Mouse (Mus musculus): ENCODE data around the gene Rin3. TPM values are rescaled to one million over a fixed set of nuclear protein-coding genes. Genes with fewer than 3 reads are reported as not detected.

Gene Rin3
- total and polyA plus RNA-seq, 3 experiments: 17.5 to 38.9 TPM; not detected in 1

DNA sequence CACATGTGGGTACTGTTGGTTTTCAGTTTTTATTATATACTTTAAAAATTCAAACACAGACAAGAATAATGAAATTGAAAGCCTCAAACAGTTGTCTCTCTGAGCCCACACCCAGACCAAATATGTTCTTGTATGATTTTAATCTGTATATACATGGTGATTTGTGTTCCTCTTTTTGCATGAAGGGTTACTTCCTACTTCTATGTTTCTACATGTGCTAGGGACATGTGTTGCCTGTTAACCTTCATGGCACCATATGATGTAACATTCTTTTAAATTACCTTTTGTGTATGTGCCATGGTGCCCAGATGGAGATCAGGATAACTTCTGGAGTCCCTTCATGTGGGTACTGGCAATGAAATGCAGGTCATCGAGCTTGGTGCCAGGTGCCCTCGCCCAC is 7.8 kb downstream of the Rin3 start:
- TF ChIP-seq USF1 (IDR thresholded peaks at IDR 0.05; ENCODE audit: low read depth, low read length) (no peak), MYC (IDR thresholded peaks at IDR 0.05; ENCODE audit: low read depth, low read length) (0 out of 2 replicates have a peak, but pooled peaks have one; percentile 40), MYB (IDR thresholded peaks at IDR 0.05; ENCODE audit: low read depth, low read length) (no peak)
- Histone ChIP-seq H3K27ac (ENCODE audit: control insufficient read depth, low read depth, low read length) (no peak overlapping the region), H3K27me3 (ENCODE audit: control insufficient read depth in 1 of 2, insufficient read depth in 2 of 2, low read length in 2 of 2) (0 out of 4 replicates have a peak, but pooled peaks cover 0 to 1% of the 10 kb centered on the region in 2 experiments), H3K4me1 (ENCODE audit: control insufficient read depth in 1 of 2, insufficient read depth in 2 of 2, low read length in 2 of 2) (peaks cover 0 to 2% of the 10 kb centered on the region in 2 experiments; a peak in 1 of 4 replicates), H3K79me2 (ENCODE audit: control insufficient read depth, insufficient read depth, low read length, poor library complexity) (no peaks in the 10 kb centered on the region), H3K36me3 (ENCODE audit: control insufficient read depth in 1 of 2, insufficient read depth in 2 of 2, low read length in 2 of 2) (no peaks in the 10 kb centered on the region), H3K4me3 (ENCODE audit: control insufficient read depth in 1 of 2, insufficient read depth in 1 of 2, low read depth in 2 of 2, low read length in 2 of 2) (no peak overlapping the region), H3K9me3 (replicated peaks; ENCODE audit: insufficient read depth, low read length) (no peaks in the 10 kb centered on the region), H3K9ac (ENCODE audit: control insufficient read depth, low read depth, low read length, poor library complexity, severe bottlenecking) (no peak overlapping the region)
- peak; percentile 28 for DNase-seq (ENCODE audit: low read depth, low spot score)

DNA sequence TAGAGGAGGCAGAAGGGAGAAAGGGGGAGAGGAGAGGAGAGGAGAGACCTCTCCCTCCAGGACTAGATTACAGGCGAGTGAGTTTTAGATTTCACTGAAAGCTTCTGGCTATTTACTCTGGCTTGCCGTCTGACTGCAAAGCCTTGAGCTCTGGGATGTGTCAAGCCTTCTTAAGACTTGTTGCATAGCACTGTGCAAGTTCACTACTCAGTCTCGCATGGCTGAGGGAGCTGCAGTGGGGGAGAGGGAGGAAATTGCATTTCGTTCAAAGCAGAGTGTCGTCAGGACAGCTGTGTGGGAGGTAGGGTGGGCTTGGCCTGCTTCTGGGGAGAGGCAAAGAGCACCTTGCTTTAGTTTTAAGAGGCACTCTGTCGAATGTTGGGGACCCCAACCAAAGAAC is 8.8 kb downstream of the Rin3 start:
- 0 out of 4 replicates have a peak, but pooled peaks cover 0 to under 1% of the 10 kb centered on the region in 2 experiments for H3K27me3 ChIP-seq (ENCODE audit: control insufficient read depth in 1 of 2, insufficient read depth in 2 of 2, low read length in 2 of 2)
- no peak for DNase-seq (ENCODE audit: low read depth, low spot score)
- H3K9me3 ChIP-seq (replicated peaks; ENCODE audit: insufficient read depth, low read length): no peaks in the 10 kb centered on the region
- TF ChIP-seq POLR2AphosphoS2 (IDR thresholded peaks at IDR 0.05; ENCODE audit: low read length): no peak
- TF ChIP-seq TBP (IDR thresholded peaks at IDR 0.05; ENCODE audit: low read depth, low read length): no peak
- TF ChIP-seq GABPA (IDR thresholded peaks at IDR 0.05; ENCODE audit: low read depth, low read length): no peak
- TF ChIP-seq TAL1 (IDR thresholded peaks at IDR 0.05; ENCODE audit: low read length): no peak
- no peak for TF ChIP-seq GATA1 (IDR thresholded peaks at IDR 0.05; ENCODE audit: low read depth, low read length)
- no peak for TF ChIP-seq E2F4 (IDR thresholded peaks at IDR 0.05; ENCODE audit: borderline replicate concordance, low read depth, low read length)
- TF ChIP-seq MAX (IDR thresholded peaks at IDR 0.05; ENCODE audit: low read length): no peak
- no peak for TF ChIP-seq HCFC1 (IDR thresholded peaks at IDR 0.05; ENCODE audit: low read depth, low read length)
- TF ChIP-seq ETS1 (IDR thresholded peaks at IDR 0.05; ENCODE audit: low read depth, low read length): no peak
- no peak for TF ChIP-seq ZC3H11A (IDR thresholded peaks at IDR 0.05; ENCODE audit: low read depth, low read length)
- no peak for TF ChIP-seq ZNF384 (IDR thresholded peaks at IDR 0.05; ENCODE audit: low read depth, low read length)
- H3K4me3 ChIP-seq (ENCODE audit: control insufficient read depth in 1 of 2, insufficient read depth in 1 of 2, low read depth in 2 of 2, low read length in 2 of 2): no peak overlapping the region
- peaks cover 0 to 2% of the 10 kb centered on the region in 2 experiments; a peak in 1 of 4 replicates for H3K4me1 ChIP-seq (ENCODE audit: control insufficient read depth in 1 of 2, insufficient read depth in 2 of 2, low read length in 2 of 2)
- no peak overlapping the region for H3K9ac ChIP-seq (ENCODE audit: control insufficient read depth, low read depth, low read length, poor library complexity, severe bottlenecking)
- no peaks in the 10 kb centered on the region for H3K36me3 ChIP-seq (ENCODE audit: control insufficient read depth in 1 of 2, insufficient read depth in 2 of 2, low read length in 2 of 2)
- H3K27ac ChIP-seq (ENCODE audit: control insufficient read depth, low read depth, low read length): no peak overlapping the region
- H3K79me2 ChIP-seq (ENCODE audit: control insufficient read depth, insufficient read depth, low read length, poor library complexity): no peaks in the 10 kb centered on the region

DNA sequence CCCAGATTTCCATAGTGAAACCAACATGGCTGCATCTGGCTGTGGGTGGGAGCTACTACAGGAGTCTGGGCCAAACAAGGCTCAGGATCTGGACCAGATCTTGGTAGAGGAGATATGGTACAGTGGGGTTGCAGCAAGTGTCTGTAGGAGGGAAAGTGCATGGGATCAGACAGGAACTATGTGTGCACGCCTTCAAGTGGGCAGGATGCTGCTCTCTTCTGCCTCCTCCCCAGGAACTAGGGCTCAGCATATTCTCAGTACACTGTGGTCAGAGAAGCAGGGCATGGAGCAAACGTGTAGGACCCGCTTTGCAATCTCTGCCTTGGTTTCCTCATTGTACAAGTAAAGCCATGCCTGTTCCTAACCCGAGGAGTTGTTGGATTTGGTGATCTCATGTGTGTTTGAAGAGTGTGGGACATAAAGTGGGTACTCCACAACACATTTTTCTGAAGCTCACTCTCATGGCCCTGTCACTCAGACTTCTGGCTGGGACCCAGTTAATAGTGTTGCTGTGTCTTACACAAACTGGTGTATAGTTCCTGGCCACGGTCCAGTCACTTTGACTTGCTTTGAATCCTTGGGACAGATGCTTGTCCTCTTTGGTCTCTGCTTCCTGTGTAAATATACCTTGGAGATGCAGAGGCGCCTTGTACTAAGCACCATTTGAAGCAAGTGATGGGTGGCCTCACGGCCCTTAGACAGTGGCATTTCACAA is 9.8 kb downstream of the Rin3 start:
- Histone ChIP-seq H3K4me1 (ENCODE audit: control insufficient read depth in 1 of 2, insufficient read depth in 2 of 2, low read length in 2 of 2) (peaks cover 0 to 2% of the 10 kb centered on the region in 2 experiments; a peak in 1 of 4 replicates), H3K79me2 (ENCODE audit: control insufficient read depth, insufficient read depth, low read length, poor library complexity) (no peaks in the 10 kb centered on the region), H3K27ac (ENCODE audit: control insufficient read depth, low read depth, low read length) (no peak overlapping the region), H3K9ac (ENCODE audit: control insufficient read depth, low read depth, low read length, poor library complexity, severe bottlenecking) (no peak overlapping the region), H3K9me3 (replicated peaks; ENCODE audit: insufficient read depth, low read length) (no peaks in the 10 kb centered on the region), H3K36me3 (ENCODE audit: control insufficient read depth in 1 of 2, insufficient read depth in 2 of 2, low read length in 2 of 2) (no peaks in the 10 kb centered on the region), H3K27me3 (ENCODE audit: control insufficient read depth in 1 of 2, insufficient read depth in 2 of 2, low read length in 2 of 2) (no peaks in the 10 kb centered on the region), H3K4me3 (ENCODE audit: control insufficient read depth in 1 of 2, insufficient read depth in 1 of 2, low read depth in 2 of 2, low read length in 2 of 2) (no peak overlapping the region)
- TF ChIP-seq MAZ (IDR thresholded peaks at IDR 0.05; ENCODE audit: low read depth, low read length): no peak
- no peak for TF ChIP-seq ZC3H11A (IDR thresholded peaks at IDR 0.05; ENCODE audit: low read depth, low read length)
- no peak for TF ChIP-seq KAT2A (conservative IDR thresholded peaks at IDR 0.05; ENCODE audit: low read depth, low read length)
- no peak for TF ChIP-seq GABPA (IDR thresholded peaks at IDR 0.05; ENCODE audit: low read depth, low read length)
- no peak for TF ChIP-seq ZNF384 (IDR thresholded peaks at IDR 0.05; ENCODE audit: low read depth, low read length)
- no peak for TF ChIP-seq MAX (IDR thresholded peaks at IDR 0.05; ENCODE audit: low read length)
- no peak for TF ChIP-seq CHD1 (IDR thresholded peaks at IDR 0.05; ENCODE audit: low read depth, low read length)
- no peak for TF ChIP-seq UBTF (IDR thresholded peaks at IDR 0.05; ENCODE audit: borderline replicate concordance, insufficient read depth, low read depth, low read length)
- no peak for TF ChIP-seq CTCF (IDR thresholded peaks at IDR 0.05 in 2 of 3, conservative IDR thresholded peaks at IDR 0.05 in 1 of 3; ENCODE audit: control insufficient read depth in 1 of 3, insufficient read depth in 1 of 3, low read depth in 2 of 3, low read length in 3 of 3, poor library complexity in 1 of 3, severe bottlenecking in 1 of 3)
- TF ChIP-seq TAL1 (IDR thresholded peaks at IDR 0.05; ENCODE audit: low read length): no peak
- no peak for TF ChIP-seq RAD21 (IDR thresholded peaks at IDR 0.05; ENCODE audit: low read depth, low read length)
- DNase-seq (ENCODE audit: low read depth, low spot score): no peak

Data from MEL (cell line).